Mouse (Mus musculus) urinary bladder, postnatal 10 days (tissue): Measurements from ENCODE around the gene Mid2.
"Not testable (repeated sequence)": the region's sequence is repeated elsewhere in the genome, so short reads cannot be mapped to it uniquely, and the experiment has no call there.

ENCODE experiments used
- DNase-seq: peaks from one replicate; pipeline ENCODE4 v3.0.0; 2022; ENCODE audit warnings: low spot score

The Mid2 gene

DNA sequence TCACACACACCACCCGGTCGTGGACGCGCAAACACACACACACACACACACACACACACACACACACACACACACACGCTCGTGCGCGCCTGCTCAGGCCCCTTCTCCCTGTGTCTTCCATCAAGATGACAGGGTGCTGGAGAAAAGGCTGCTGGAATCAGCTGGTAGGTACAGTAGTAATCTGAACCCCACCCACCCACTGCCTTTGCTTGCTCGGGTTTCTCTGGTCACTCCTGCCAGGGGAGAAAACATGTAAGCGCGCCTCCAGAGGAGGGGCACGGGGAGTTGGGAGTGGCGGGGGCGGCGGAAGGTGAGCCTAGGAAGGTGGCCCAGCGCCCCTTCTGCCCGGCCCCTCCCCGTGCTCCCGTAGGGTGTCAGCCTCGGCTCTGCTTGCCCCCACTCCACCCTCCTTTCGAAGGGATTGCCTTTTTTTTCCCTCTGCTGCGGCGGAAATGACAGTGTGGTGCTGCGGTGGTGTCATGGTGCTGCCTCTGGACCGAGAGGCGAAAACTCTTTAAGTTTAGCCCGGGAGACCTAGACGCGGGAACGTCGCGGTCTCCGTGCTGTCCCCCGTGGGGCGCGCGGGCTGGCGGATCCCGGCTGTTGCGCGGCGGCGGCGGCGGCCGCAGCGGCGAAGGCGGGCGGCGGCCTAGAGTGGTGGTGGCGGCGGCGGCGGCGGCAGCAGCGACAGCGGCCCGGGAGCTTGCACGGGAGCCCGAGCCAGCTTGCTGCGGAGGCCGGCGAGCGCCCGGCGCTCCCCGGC, at the start of gene Mid2:
Gene Mid2, plus strand, starts transcription at position 121 of the 763 bp plus-strand sequence.
- no peak for DNase-seq

DNA sequence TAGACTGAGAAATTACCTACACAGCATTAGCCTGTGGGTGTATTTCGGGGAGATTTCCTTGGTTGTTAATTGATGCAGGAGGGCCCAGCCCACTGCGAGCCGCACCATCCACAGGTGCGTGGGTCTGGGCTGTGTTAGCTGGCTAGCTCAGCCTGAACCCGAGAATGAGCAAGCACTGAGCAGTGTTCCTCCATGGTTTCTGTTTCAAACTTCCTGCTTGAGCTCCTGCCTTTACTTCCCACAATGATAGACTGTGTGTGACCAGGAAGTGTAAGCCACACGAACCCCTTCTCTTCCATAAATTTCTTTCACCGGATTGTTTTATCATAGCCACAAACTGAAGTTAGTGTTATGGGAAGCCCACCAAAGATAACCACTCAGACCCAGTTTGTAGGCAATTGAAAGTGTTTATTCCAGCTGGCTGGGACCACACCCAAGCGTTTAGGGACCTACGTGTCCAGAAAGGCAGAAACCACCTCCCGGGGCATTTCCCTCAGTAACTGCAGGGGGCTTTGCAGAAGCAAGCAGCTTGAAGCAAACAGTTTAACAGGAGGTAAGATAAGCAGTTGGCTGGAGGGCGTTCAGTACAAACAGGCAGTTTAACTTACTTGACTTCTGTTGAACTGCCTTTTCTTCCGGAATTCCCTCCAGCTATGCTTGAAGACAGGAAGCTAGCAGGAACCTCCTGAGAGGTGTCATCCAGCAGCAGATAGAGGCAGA, 39.4 kb upstream of the Mid2 start:
- no peak for DNase-seq

DNA sequence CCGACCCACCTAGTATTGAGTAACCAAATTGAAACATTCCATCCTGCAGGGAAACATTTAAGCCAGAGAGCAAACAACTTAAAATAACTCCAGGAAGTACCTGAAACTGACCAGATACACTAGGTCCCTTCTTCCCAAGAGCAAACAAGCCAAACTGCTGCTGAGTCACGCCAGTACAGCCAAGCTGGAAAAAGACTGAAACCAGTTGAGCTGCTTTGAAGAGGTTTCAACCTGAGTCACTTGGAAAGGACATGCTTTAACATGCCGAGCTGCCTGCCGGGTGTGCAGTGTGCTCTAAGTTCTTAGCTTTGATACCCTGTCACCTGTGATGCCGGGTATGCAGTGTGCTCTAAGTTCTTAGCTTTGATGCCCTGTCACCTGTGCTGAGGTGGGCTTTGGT, 26.4 kb upstream of the Mid2 start:
- DNase-seq, result no peak

DNA sequence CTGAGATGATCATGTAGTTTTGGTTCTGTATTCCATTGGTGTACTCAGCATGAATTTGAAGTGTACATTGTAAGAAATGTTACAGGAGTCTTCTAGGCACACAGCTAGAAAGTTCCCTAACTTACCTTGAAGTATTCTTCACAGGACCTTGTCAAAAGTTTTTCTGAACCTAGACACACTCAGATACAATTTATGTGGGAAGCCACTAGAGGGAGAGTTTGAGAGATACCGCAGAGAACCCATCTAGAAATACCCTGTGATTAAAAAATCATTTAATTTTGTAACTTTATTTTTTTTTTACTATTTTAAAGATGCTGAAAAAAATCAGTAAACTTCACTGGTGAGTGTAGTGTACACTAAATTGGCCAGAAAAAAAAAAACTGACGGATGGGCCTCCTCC, 24.8 kb upstream of the Mid2 start:
- DNase-seq, result no peak

DNA sequence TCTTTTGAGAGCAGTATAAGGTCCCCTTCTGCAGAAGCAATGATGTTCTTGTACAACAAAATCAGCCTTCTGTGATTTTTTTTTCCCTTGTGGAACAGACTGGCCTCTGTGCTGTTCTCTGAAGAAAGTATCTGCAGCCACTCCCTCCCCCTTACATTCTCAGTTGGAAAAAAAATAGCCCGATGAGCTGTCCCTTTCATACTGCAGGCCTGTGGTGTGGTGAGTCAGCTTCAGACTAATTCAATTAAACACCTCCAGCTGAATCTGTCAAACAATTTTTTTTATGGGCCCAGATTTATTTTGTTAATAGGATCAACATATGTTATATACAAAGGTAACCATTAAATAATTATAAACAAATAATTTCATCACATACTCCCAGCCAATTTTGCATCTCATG, 3.7 kb upstream of the Mid2 start:
- no peak for DNase-seq

DNA sequence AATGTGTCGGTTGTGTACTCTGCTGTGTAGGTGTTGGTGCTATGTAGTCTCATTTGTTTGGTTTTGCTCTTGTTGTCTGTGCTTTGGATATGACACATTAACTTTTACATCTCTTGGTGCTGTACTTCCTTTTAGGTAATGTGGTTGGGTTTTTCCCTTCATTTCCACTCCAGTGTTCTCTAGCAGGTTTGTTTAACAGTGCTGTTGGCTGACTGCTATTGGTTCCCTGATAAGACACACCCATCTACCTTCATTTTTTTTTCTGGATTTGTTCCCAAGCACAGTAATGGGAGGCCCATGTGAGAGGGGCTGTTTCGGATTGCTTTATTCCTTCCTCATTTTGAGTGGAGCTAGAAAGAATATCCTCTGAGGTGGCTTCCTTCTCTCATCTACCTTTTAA, 883 bp upstream of the Mid2 start:
- no peak for DNase-seq

DNA sequence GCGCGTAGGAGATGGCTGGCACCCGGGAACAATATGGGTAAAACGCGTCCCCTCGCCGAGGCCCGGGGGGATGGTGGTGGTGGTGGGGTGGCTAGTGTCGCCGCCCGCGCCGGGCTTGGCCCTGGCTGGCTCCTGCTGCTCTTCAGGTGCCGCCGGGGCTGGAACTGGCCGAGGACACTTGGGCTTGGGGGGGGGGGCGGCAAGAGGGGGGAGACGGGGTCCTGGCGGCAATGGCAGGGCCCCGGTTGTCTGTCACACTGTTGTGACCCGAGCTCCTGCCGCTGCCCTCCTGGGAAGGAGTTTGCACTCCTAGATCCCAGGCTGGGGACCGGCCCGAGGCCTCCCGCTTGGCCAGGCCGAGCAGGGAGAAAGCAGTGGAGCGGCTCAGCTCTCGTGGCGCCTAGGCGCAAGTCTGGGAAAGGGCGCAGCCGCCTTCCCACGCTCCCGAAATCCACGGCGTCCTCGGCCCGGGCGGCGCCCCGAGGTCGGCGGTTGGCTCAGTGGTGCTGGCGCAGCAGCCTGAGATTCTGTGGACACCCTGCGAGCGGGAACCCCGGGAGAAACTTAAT, 927 bp downstream of the Mid2 start:
- DNase-seq, result no peak

DNA sequence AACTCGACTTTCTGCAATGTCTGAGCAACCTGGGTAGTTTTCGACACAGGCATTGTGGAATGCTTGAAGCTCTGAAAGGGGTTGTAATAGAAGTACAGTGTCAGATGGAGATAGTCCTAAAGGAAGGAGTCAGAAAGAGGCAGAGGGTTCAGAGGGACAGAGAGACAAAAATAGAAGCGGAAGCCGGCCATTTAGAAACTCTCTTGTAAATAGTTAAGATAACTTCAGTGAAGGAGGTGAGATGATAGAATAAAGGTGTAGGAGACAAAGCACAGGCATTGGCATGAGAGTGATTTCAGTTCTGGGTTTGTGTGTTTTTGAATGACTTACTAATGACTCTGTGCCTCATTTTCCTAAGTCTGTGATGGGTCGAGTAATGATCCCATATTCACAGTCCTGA, 11.0 kb downstream of the Mid2 start:
- no peak for DNase-seq

DNA sequence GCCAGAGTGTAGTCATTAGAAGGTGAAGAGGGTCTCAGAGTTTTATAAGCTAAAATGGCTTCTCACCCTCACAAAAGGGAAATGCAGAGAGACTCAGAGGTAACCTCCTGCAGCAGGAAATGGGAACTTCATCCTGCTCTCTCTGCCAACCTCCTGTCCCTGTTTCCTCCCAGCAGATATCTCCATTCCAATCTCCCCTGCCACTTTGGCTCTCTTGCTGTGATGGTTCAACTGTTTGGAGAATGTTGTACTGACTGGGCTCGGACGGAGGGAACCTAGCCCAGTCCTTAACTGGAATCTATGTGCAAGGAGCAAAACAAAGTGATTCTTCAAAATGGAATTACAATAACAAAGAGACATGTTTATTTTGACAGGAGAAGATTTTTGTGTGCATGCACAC, 23.9 kb downstream of the Mid2 start:
- no peak for DNase-seq

DNA sequence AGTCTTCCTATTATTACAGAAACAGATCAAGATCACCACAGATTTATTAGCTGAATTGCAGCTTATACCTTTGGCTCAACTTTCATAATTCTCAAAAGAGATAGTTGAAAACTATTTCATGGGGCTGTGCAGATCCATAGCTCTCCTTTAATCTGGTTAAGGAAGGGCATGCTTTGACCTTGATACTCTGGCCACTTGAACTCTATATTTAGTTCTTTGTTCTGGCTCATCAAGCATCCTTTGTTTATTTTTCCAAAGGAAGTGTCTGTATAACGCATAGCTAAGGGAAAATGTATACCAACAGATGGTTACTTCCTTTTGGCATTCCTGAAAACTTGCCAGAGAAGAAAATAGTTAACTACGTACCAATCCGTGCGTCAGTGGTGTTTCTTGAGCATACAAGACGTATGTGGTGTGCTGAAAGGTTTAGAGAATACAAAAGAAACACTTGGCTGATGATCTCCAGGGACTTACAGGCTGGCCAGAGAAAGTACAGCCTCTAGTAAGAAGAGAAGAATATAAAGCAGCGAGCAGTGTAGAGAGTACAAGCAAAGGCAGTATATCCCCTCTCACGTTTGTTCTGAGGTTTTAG, 33.6 kb downstream of the Mid2 start:
- not testable (repeated sequence) for DNase-seq

DNA sequence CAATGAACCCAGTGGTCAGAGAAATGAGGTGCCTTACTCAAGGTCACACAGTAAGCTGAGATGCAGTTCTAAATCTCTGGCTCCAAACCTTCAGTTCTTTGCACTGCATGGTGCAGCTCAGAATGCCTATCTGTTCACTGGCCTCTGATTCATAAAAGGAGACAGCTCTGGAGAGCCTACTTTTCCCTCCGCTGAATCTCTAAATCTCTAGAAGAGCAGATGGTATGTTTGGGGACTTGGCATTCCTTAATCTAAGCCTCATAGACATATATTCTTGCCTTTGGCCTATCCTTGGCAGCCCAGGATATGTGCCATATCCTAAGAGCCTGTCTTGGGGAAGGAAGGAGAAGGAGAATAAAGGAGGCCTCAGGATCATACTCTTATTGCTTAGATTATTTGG, 38.8 kb downstream of the Mid2 start:
- DNase-seq, result no peak

DNA sequence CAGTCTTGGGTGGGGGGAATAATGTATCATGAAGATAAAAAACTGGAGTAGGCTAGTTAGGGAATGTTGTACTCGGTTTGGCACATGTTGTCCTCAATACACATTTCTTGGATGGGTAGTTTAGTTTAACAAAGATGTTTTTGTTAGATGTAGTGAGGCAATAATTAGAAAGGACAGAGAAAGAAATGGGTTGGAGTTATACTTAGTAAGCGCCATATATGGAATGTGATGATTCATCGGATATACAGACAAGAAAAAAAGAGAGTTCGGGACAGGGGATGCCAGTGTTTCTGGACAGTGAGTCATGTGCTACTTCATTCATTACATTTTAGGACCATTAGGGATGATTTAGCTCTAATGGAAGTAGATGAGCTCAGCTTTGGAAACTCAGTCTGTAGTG, 41.7 kb downstream of the Mid2 start:
- DNase-seq, result no peak

DNA sequence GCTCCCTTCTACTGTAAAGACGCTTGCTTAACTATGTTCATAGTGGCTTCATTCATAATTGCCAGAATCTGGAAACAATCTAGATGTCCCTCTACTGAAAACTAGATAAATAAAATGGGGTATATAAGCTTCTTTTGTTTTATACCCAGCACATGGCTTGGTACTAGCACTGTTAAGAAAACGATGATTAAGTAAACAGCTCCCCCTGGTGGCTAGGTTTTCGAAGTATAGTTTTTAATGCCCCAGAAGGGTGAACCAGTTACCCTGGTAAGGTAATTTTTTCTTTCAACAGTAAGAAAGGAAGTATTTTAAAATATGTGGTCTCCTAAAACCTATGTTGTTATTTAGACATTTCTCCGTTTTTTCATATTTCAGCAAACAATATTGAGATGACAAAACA, 58.0 kb downstream of the Mid2 start:
- DNase-seq, result no peak

DNA sequence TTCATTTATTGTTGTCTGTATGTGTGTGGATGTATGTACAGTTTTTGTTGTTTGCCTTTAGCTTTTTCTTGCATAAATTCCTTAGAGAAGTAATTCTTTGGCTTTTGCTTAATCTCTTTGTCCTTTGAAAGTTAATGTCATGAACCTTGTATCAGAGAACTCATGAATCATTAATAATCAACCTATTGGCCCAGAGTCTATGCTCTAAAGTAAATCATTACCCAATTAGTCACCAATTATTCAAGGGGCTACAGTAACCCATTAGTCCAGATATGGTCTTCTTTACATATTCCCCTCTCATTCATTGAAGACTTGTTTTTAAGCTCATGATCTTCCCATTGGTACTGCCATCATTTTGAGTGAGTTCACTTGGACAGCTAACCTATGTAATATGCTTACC, 74.6 kb downstream of the Mid2 start:
- no peak for DNase-seq

DNA sequence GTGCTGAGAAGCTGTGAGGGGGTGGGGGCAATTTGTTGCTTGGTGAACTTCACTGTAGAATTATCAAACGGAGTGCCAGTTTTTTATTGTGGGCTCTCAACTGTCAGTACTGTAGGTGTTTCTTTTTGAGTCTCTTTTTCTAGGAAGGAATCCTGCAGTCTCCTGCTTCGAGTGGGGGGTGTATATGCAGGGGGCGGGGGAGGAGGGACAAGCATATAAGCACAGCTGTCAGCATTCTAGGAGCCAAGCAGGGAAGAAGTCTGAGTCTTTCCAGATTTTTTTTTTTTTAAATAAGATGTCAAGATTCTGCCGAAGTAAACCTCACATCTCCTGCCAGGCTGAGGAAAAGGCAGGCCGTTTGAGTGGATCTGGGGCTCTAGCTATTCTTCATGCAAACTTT, 78.8 kb downstream of the Mid2 start:
- DNase-seq, result no peak

DNA sequence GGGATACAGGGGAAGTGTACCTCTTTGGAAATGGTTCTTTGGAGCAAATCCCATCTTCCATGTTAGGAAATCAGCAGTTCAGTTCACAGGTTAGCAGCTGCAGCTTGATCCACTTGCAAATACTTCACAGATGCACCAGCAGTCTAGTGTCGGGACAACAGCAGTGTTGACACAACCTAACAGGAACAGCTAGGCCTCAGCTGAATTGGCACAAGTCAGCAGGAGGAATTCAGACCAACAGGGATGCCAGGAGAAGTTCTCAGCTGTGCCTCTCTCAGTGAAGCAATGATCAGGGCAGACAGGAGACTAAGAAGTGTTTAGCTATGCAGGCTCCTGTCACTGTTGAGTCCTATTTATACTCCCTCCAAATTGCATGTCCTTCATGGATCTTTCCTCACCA, 105.4 kb downstream of the Mid2 start:
- no peak for DNase-seq

DNA sequence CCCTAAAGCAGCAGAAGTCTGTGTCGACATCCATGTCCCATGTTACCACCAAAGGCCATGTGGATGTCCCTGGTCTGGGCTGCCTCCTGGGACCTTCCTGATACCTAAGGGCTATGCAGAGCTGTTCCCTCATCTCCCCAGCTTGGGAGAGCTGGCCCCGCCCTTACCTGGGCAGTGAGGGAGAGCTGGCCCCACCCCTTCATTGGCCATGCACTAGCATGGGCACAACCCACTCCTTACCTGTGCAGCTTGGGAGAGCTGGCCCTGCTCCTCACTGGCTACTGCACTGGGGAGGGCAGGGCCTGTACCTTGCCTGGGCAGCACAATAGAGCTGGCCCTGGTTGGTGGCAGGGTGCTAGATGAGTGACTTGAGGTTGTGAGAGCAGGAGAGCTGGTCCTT, 140.9 kb downstream of the Mid2 start:
- no peak for DNase-seq

DNA sequence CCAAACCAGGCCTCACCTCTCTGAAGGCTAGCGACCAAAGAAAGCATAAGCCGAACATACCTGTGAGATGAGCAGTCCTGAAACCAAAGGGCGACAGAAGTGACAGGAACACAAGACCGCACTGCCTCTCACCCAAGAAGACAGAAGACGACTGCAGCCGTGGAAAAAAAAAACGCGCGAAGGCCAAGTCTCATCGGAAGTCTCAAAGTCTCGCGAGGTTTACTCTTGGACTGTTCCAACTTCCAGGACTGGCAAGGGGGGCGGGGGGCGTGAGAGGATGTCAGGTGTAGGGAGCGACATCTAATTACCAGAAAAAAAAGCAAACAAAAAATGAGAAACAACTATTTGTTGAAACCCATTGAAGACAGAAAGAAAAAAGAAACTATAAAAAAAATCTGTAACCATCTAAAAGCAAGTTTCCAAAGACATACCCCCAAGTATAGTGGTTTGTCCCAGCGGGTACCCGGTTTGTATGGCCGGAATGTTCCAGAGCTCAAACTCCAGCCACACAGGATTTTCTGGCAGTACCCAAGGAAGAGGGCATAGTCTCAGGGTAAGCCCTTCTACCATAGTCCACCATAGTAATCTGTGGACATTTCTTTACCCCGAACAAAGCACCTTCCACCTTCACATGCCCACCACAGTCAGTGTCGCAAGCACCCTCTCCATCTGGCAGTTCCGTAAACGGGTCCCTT, 149.1 kb downstream of the Mid2 start, which contains the start of gene Tex13b:
Gene Tex13b, minus strand, starts transcription at position 122 of the 695 bp plus-strand sequence.
- DNase-seq, result no peak
